Mouse (Mus musculus): ENCODE measurements around the gene Sync. TPM values are rescaled to one million over a fixed set of nuclear protein-coding genes. Genes with fewer than 3 reads are reported as not detected.

Gene Sync
- total and polyA plus RNA-seq, 3 experiments = 0.31 to 0.43 TPM; not detected in 1

DNA sequence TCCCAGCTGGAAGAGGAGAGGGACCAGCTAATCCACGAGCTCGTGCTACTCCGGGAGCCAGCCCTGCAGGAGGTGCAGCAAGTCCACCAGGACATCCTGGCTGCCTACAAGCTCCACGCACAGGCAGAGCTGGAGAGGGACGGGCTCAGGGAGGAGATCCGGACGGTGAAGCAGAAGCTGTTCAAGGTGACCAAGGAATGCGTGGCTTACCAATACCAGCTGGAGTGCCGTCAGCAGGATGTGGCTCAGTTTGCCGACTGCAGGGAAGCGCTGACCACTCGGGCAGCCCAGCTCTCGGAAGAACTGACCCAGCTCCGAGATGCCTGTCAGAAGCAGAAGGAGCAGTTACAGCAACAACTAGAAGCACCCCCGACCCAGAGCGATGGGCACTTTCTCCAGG lies 6.3 kb downstream of the Sync start:
- Histone ChIP-seq H3K9ac (ENCODE audit: control insufficient read depth, low read depth, low read length, poor library complexity, severe bottlenecking) (no peak overlapping the region), H3K36me3 (ENCODE audit: control insufficient read depth in 1 of 2, insufficient read depth in 2 of 2, low read length in 2 of 2) (peaks cover 0 to 10% of the 10 kb centered on the region in 2 experiments; a peak in 2 of 4 replicates), H3K4me1 (ENCODE audit: control insufficient read depth in 1 of 2, insufficient read depth in 2 of 2, low read length in 2 of 2) (peaks cover 5 to 17% of the 10 kb centered on the region in 2 experiments; a peak in 3 of 4 replicates), H3K27ac (ENCODE audit: control insufficient read depth, low read depth, low read length) (no peak overlapping the region), H3K4me3 (ENCODE audit: control insufficient read depth in 1 of 2, insufficient read depth in 1 of 2, low read depth in 2 of 2, low read length in 2 of 2) (no peak overlapping the region), H3K79me2 (ENCODE audit: control insufficient read depth, insufficient read depth, low read length, poor library complexity) (no peaks in the 10 kb centered on the region), H3K9me3 (replicated peaks; ENCODE audit: insufficient read depth, low read length) (no peaks in the 10 kb centered on the region), H3K27me3 (ENCODE audit: control insufficient read depth in 1 of 2, insufficient read depth in 2 of 2, low read length in 2 of 2) (no peaks in the 10 kb centered on the region)
- no peak for DNase-seq (ENCODE audit: low read depth, low spot score)
- TF ChIP-seq TBP (IDR thresholded peaks at IDR 0.05; ENCODE audit: low read depth, low read length) (no peak), CHD1 (IDR thresholded peaks at IDR 0.05; ENCODE audit: low read depth, low read length) (no peak), HCFC1 (IDR thresholded peaks at IDR 0.05; ENCODE audit: low read depth, low read length) (no peak), EP300 (IDR thresholded peaks at IDR 0.05; ENCODE audit: low read depth in 1 of 2, low read length in 2 of 2) (no peak), ZC3H11A (IDR thresholded peaks at IDR 0.05; ENCODE audit: low read depth, low read length) (no peak), E2F4 (IDR thresholded peaks at IDR 0.05; ENCODE audit: borderline replicate concordance, low read depth, low read length) (no peak), KAT2A (conservative IDR thresholded peaks at IDR 0.05; ENCODE audit: low read depth, low read length) (no peak), POLR2AphosphoS2 (IDR thresholded peaks at IDR 0.05; ENCODE audit: low read length) (no peak)

DNA sequence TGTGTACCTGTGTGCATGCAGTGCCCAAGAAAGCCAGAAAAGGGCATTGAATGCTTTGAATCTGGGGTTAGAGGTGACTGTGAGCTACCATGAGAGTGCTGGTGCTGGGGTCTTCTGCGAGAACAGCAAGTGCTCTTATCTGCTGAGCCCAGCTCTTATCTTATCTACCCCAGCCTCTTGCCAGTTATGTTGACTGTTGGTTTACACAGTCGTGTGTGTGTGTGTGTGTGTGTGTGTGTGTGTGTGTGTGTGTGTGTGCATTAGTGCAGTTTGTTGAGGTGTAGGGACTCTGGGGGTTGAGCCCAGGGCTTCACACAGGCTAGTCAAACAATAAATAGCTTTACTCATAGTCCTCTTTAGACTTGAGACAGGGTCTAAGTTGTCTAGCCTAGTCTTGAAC lies 7.8 kb downstream of the Sync start:
- H3K4me3 ChIP-seq (ENCODE audit: control insufficient read depth in 1 of 2, insufficient read depth in 1 of 2, low read depth in 2 of 2, low read length in 2 of 2) = no peak overlapping the region

More for the DNA sequence above, 7.8 kb downstream of the Sync start:
- peak; percentile 61 for DNase-seq (ENCODE audit: low read depth, low spot score)
- Histone ChIP-seq H3K9ac (ENCODE audit: control insufficient read depth, low read depth, low read length, poor library complexity, severe bottlenecking) (no peak overlapping the region), H3K36me3 (ENCODE audit: control insufficient read depth in 1 of 2, insufficient read depth in 2 of 2, low read length in 2 of 2) (peaks cover 0 to 10% of the 10 kb centered on the region in 2 experiments; a peak in 2 of 4 replicates), H3K79me2 (ENCODE audit: control insufficient read depth, insufficient read depth, low read length, poor library complexity) (no peaks in the 10 kb centered on the region), H3K4me1 (ENCODE audit: control insufficient read depth in 1 of 2, insufficient read depth in 2 of 2, low read length in 2 of 2) (peaks cover 5 to 17% of the 10 kb centered on the region in 2 experiments; a peak in 3 of 4 replicates), H3K27me3 (ENCODE audit: control insufficient read depth in 1 of 2, insufficient read depth in 2 of 2, low read length in 2 of 2) (no peaks in the 10 kb centered on the region), H3K9me3 (replicated peaks; ENCODE audit: insufficient read depth, low read length) (no peaks in the 10 kb centered on the region), H3K27ac (ENCODE audit: control insufficient read depth, low read depth, low read length) (peak overlapping the region; percentile 11; the same call in 1 of the 2 replicates)
- TF ChIP-seq EP300 (IDR thresholded peaks at IDR 0.05; ENCODE audit: low read depth in 1 of 2, low read length in 2 of 2) (peak; percentile 86 to 93), RCOR1 (IDR thresholded peaks at IDR 0.05; ENCODE audit: low read depth, low read length) (peak; percentile 68; the same call in 1 of the 2 replicates), NRF1 (IDR thresholded peaks at IDR 0.05; ENCODE audit: insufficient read depth, low read depth, low read length, poor library complexity, severe bottlenecking) (no peak), MYB (IDR thresholded peaks at IDR 0.05; ENCODE audit: low read depth, low read length) (peak; percentile 92), CHD1 (IDR thresholded peaks at IDR 0.05; ENCODE audit: low read depth, low read length) (no peak), MAX (IDR thresholded peaks at IDR 0.05; ENCODE audit: low read length) (no peak), ETS1 (IDR thresholded peaks at IDR 0.05; ENCODE audit: low read depth, low read length) (peak; percentile 83), ZMIZ1 (IDR thresholded peaks at IDR 0.05; ENCODE audit: low read depth, low read length) (no peak), CHD2 (IDR thresholded peaks at IDR 0.05; ENCODE audit: low read length) (no peak), TCF12 (IDR thresholded peaks at IDR 0.05; ENCODE audit: low read depth, low read length) (peak; percentile 95), MXI1 (IDR thresholded peaks at IDR 0.05; ENCODE audit: low read depth, low read length) (no peak), BHLHE40 (IDR thresholded peaks at IDR 0.05; ENCODE audit: borderline replicate concordance, low read depth, low read length) (peak; percentile 28; the same call in 1 of the 2 replicates), MEF2A (IDR thresholded peaks at IDR 0.05; ENCODE audit: extremely low read depth, insufficient replicate concordance, low read depth, low read length, poor library complexity, severe bottlenecking) (no peak), USF2 (IDR thresholded peaks at IDR 0.05; ENCODE audit: borderline replicate concordance in 1 of 2, insufficient read depth in 1 of 2, low read depth in 1 of 2, low read length in 2 of 2) (no peak), RAD21 (IDR thresholded peaks at IDR 0.05; ENCODE audit: low read depth, low read length) (no peak), ZC3H11A (IDR thresholded peaks at IDR 0.05; ENCODE audit: low read depth, low read length) (no peak), TAL1 (IDR thresholded peaks at IDR 0.05; ENCODE audit: low read length) (peak; percentile 54), HCFC1 (IDR thresholded peaks at IDR 0.05; ENCODE audit: low read depth, low read length) (0 out of 2 replicates have a peak, but pooled peaks have one; percentile 49), POLR2A (IDR thresholded peaks at IDR 0.05; ENCODE audit: control insufficient read depth in 1 of 2, insufficient read depth in 1 of 2, low read depth in 1 of 2, low read length in 2 of 2, poor library complexity in 1 of 2) (no peak), SIN3A (IDR thresholded peaks at IDR 0.05; ENCODE audit: low read length) (0 out of 2 replicates have a peak, but pooled peaks have one; percentile 48), SMC3 (IDR thresholded peaks at IDR 0.05; ENCODE audit: low read depth, low read length) (no peak), GABPA (IDR thresholded peaks at IDR 0.05; ENCODE audit: low read depth, low read length) (no peak), ELF1 (IDR thresholded peaks at IDR 0.05; ENCODE audit: low read depth, low read length) (no peak), MAZ (IDR thresholded peaks at IDR 0.05; ENCODE audit: low read depth, low read length) (no peak; the same call in 1 of the 2 replicates), GATA1 (IDR thresholded peaks at IDR 0.05; ENCODE audit: low read depth, low read length) (peak; percentile 94)

All from MEL (cell line).